Comparison of ENCODE assay signal across 9 mouse cellular contexts in the genomic region with DNA sequence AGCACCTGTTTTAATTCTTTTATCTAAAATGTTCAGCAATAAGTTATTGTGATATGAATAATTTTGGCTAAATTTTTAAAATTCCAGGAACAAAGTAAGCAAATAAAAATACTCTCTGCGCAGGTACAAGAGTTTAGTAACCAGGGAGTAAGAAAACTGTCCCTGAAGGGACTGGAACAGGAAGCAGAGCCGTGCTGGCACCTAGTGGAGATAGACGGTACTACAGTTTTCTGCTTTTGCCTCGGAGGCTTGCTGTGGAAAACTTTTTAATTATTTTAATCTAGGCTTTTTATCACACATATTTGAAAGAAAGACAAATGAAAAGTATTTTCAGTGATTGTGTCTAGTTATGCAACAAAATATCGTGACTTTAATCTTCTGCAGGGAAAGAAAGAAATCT.
A peak's percentile ranks its signal among the peaks of the same experiment; 100 is the strongest.
DNase-seq lines count a peak whose midpoint lies in the region; ATAC-seq lines count a peak whose summit lies in the region.
"Had no signal": no experiment of that assay in that cellular context is flagged by ENCODE, and none has a peak within 500 bp of the region (broad histone marks: within the 10 kb centered on the region; RNA-seq: fewer than 3 reads in every experiment).

No protein-coding gene starts in this region.

- H3K9me3 ChIP-seq in hindbrain, embryonic 14.5 days (ENCODE audit: control insufficient read depth, low read length): no peaks in the 10 kb centered on the region
- H3K9me3 ChIP-seq in hindbrain, embryonic 13.5 days: no peaks in the 10 kb centered on the region
- H3K9me3 ChIP-seq: neural tube, embryonic 13.5 days had no signal

- H3K4me2 ChIP-seq in hindbrain, embryonic 14.5 days (replicated peaks): no peak overlapping the region
- no peak overlapping the region for H3K4me2 ChIP-seq in hindbrain, embryonic 13.5 days
- H3K4me2 ChIP-seq: neural tube, embryonic 13.5 days had no signal

- H3K9ac ChIP-seq in hindbrain, embryonic 14.5 days: no peak overlapping the region
- no peak overlapping the region for H3K9ac ChIP-seq in hindbrain, embryonic 13.5 days
- H3K9ac ChIP-seq: neural tube, embryonic 13.5 days had no signal

- no peak overlapping the region for H3K27ac ChIP-seq in hindbrain, embryonic 14.5 days
- H3K27ac ChIP-seq in hindbrain, embryonic 13.5 days: no peak overlapping the region
- H3K27ac ChIP-seq: neural tube, embryonic 13.5 days had no signal

- DNase-seq in hindbrain, embryonic 14.5 days (ENCODE audit: low spot score): peak; percentile 85
- DNase-seq in ES-CJ7 (ENCODE audit: low read depth, low spot score): peak; percentile 25
- peak; percentile 60 for DNase-seq in brain, adult 2 months (ENCODE audit: low read depth, low spot score)
- DNase-seq in frontal cortex, postnatal 36 days (ENCODE audit: low spot score in 2 of 2): peak; percentile 53 to 70
- peak; percentile 78 to 80 for DNase-seq in layer of hippocampus, postnatal 10 days (ENCODE audit: low spot score in 2 of 2)
- peak; percentile 69 for DNase-seq in mesoderm, embryonic 11.5 days (ENCODE audit: low read depth, low spot score)
- peak; percentile 62 for DNase-seq in urinary bladder, postnatal 25 days (ENCODE audit: low spot score)

- no peak for ATAC-seq in hindbrain, embryonic 14.5 days (ENCODE audit: low FRiP score)
- ATAC-seq in hindbrain, embryonic 13.5 days (ENCODE audit: low FRiP score): no peak

- H3K36me3 ChIP-seq in hindbrain, embryonic 14.5 days (replicated peaks; ENCODE audit: control insufficient read depth, insufficient read depth): no peaks in the 10 kb centered on the region
- no peaks in the 10 kb centered on the region for H3K36me3 ChIP-seq in hindbrain, embryonic 13.5 days
- H3K36me3 ChIP-seq: neural tube, embryonic 13.5 days had no signal

- no peak overlapping the region for H3K4me3 ChIP-seq in hindbrain, embryonic 14.5 days (replicated peaks; ENCODE audit: low read length)
- H3K4me3 ChIP-seq in hindbrain, embryonic 13.5 days: no peak overlapping the region
- H3K4me3 ChIP-seq: neural tube, embryonic 13.5 days had no signal

- 9% methylated on average over 5 of the region's 5 CpGs for WGBS in hindbrain, embryonic 14.5 days
- WGBS in hindbrain, embryonic 13.5 days: 13% methylated on average over 5 of the region's 5 CpGs

- peaks cover 27% of the 10 kb centered on the region for H3K27me3 ChIP-seq in hindbrain, embryonic 14.5 days (ENCODE audit: control insufficient read depth, insufficient read depth, low read length)
- peaks cover 33% of the 10 kb centered on the region for H3K27me3 ChIP-seq in hindbrain, embryonic 13.5 days

- no peaks in the 10 kb centered on the region for H3K4me1 ChIP-seq in hindbrain, embryonic 14.5 days (replicated peaks; ENCODE audit: control insufficient read depth, insufficient read depth, low read length)
- H3K4me1 ChIP-seq in hindbrain, embryonic 13.5 days (replicated peaks): no peaks in the 10 kb centered on the region

Comparison
In these comparisons a context has a peak if more than half of its experiments do, and no peak if none do; other contexts are left out.
1. DNase-seq: peak in every context shown above with its lines; median percentile 85 in hindbrain, embryonic 14.5 days; 79 in layer of hippocampus, postnatal 10 days; 69 in mesoderm, embryonic 11.5 days; 62 in urinary bladder, postnatal 25 days; 62 in frontal cortex, postnatal 36 days; 60 in brain, adult 2 months; 25 in ES-CJ7.